Mouse (Mus musculus) cerebellum, adult 2 months (tissue): ENCODE data around the gene Ntng1. TPM values are rescaled to one million over a fixed set of nuclear protein-coding genes. Genes with fewer than 3 reads are reported as not detected.

ENCODE experiments used
- DNase-seq, 2 experiments: peaks; one replicate each; pipeline ENCODE4 v3.0.0; 2021
- H3K27ac ChIP-seq: fragments of 200-500 bp; 2 replicates; pipeline ENCODE4 v1.5.1; 2012; ENCODE audit warnings: low read length, control low read depth, inconsistent platforms; ENCODE audit not compliant: insufficient read depth
- H3K27me3 ChIP-seq: fragments of 200-500 bp; 2 replicates; pipeline ENCODE4 v1.6.1; 2012; ENCODE audit warnings: inconsistent platforms, mild to moderate bottlenecking, low read length, moderate library complexity; ENCODE audit not compliant: control insufficient read depth, insufficient read depth
- H3K4me1 ChIP-seq: fragments of 200-500 bp; 2 replicates; pipeline ENCODE4 v1.6.1; 2011; ENCODE audit warnings: low read length; ENCODE audit not compliant: control insufficient read depth, insufficient read depth
- H3K4me3 ChIP-seq: fragments of 200-500 bp; replicated peaks from 2 replicates; pipeline ENCODE3; 2011; ENCODE audit warnings: mild to moderate bottlenecking, low read depth, low read length, control low read depth; ENCODE audit not compliant: insufficient read depth
- CTCF ChIP-seq: fragments of 200-500 bp; IDR thresholded peaks from 2 replicates; pipeline ENCODE4 v1.5.1; 2011; ENCODE audit warnings: low read depth, mild to moderate bottlenecking, control low read depth, low read length, moderate library complexity, borderline replicate concordance; ENCODE audit not compliant: insufficient read depth
- POLR2A ChIP-seq: fragments of 200-500 bp; IDR thresholded peaks from 2 replicates; pipeline ENCODE4 v1.6.1; 2011; ENCODE audit warnings: low read length, control low read depth, borderline replicate concordance; ENCODE audit not compliant: insufficient read depth
- WGBS: fragments of 180-500 bp; shearing (Covaris S2); methylation state at CpG from one replicate; pipeline ENCODE4 v1.1.7; 2018; 5-methylcytosine and 5-hydroxymethylcytosine counted together
- polyA plus RNA-seq: library from polyadenylated mRNA; depleted of rRNA; stranded (reverse); fragments of >200 nt; gene quantifications from 2 replicates; pipeline ENCODE4 v1.2.3, GENCODE M21; 2012

Gene Ntng1
- polyA plus RNA-seq, 1 experiment = 27.8 TPM

GRCm38 (mm10) chr3:110046750-110047149, 97.1 kb downstream of the Ntng1 start:
- TF ChIP-seq CTCF = no peak
- TF ChIP-seq POLR2A = no peak
- DNase-seq = no peak
- WGBS = 99% methylated on average over 2 of the region's 2 CpGs
- Histone ChIP-seq H3K4me3 (no peak overlapping the region), H3K4me1 (no peaks in the 10 kb centered on the region), H3K27me3 (no peaks in the 10 kb centered on the region), H3K27ac (no peak overlapping the region)

- no peak overlapping the region for H3K27ac ChIP-seq
- no peaks in the 10 kb centered on the region for H3K27me3 ChIP-seq
- H3K4me3 ChIP-seq = no peak overlapping the region
- no peak for DNase-seq
- no peaks in the 10 kb centered on the region for H3K4me1 ChIP-seq
- TF ChIP-seq POLR2A (no peak), CTCF (no peak)
- WGBS = 94% methylated on average over 2 of the region's 2 CpGs
Observed at GRCm38 (mm10) chr3:110044209-110044608, 99.6 kb downstream of the Ntng1 start.

- no peak overlapping the region for H3K27ac ChIP-seq
- no peak for TF ChIP-seq POLR2A
- TF ChIP-seq CTCF = no peak
- WGBS = 96% methylated on average over 1 of the region's 1 CpGs
Observed at GRCm38 (mm10) chr3:110043641-110044187, 100.1 kb downstream of the Ntng1 start.

GRCm38 (mm10) chr3:110022783-110023599, 120.8 kb downstream of the Ntng1 start:
- Histone ChIP-seq H3K4me1 (no peaks in the 10 kb centered on the region), H3K4me3 (no peak overlapping the region), H3K27me3 (no peaks in the 10 kb centered on the region), H3K27ac (no peak overlapping the region)
- TF ChIP-seq POLR2A (no peak), CTCF (no peak)
- WGBS = 81% methylated on average over 18 of the region's 18 CpGs
- no peak for DNase-seq

More at GRCm38 (mm10) chr3:110043641-110044187, 100.1 kb downstream of the Ntng1 start:
- H3K27me3 ChIP-seq = no peaks in the 10 kb centered on the region
- no peak for DNase-seq
- no peak overlapping the region for H3K4me3 ChIP-seq
- H3K4me1 ChIP-seq = no peaks in the 10 kb centered on the region

GRCm38 (mm10) chr3:110010870-110011626, 132.8 kb downstream of the Ntng1 start:
- Histone ChIP-seq H3K4me3 (no peak overlapping the region), H3K27ac (no peak overlapping the region), H3K4me1 (no peaks in the 10 kb centered on the region), H3K27me3 (no peaks in the 10 kb centered on the region)
- 80% methylated on average over 14 of the region's 14 CpGs for WGBS
- DNase-seq = no peak
- TF ChIP-seq POLR2A = no peak
- TF ChIP-seq CTCF = no peak

- no peak overlapping the region for H3K27ac ChIP-seq
- DNase-seq = no peak
- TF ChIP-seq POLR2A = no peak
- TF ChIP-seq CTCF = no peak
- H3K4me3 ChIP-seq = no peak overlapping the region
- no peaks in the 10 kb centered on the region for H3K4me1 ChIP-seq
- 78% methylated on average over 2 of the region's 2 CpGs for WGBS
- H3K27me3 ChIP-seq = no peaks in the 10 kb centered on the region
Observed at GRCm38 (mm10) chr3:110010441-110010840, 133.4 kb downstream of the Ntng1 start.

GRCm38 (mm10) chr3:110000349-110000748, 143.5 kb downstream of the Ntng1 start:
- Histone ChIP-seq H3K4me1 (peaks cover 6% of the 10 kb centered on the region; the same call in 1 of the 2 replicates), H3K27ac (no peak overlapping the region), H3K27me3 (no peaks in the 10 kb centered on the region), H3K4me3 (no peak overlapping the region)
- WGBS = 85% methylated on average over 5 of the region's 5 CpGs
- DNase-seq = no peak
- no peak for TF ChIP-seq CTCF
- TF ChIP-seq POLR2A = no peak
